Mouse (Mus musculus): ENCODE results near the gene Chit1. TPM values are rescaled to one million over a fixed set of nuclear protein-coding genes. Genes with fewer than 3 reads are reported as not detected.

Gene Chit1
- polyA plus RNA-seq, 1 experiment from 2014 or later = 1.1 TPM

DNA sequence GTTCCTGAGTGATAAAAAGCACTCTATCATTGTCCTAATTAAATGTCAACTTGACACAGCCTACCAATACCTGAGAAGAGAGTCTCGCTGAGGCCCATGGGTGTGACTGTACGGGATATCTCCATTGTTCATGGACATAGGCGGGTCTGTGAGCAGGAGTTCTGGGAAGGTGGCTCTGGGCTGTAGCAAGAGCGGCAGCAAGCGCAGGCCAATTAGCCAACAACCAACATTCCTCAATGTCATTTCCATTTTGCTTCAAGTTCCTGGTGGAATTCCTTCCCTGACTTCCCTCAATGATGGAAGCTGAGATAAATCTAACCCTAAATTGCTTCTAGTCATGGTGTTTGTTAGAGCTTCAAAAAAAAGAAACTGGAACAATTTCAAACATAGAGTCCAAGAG lies 66.9 kb downstream of the Chit1 start:
- DNase-seq (ENCODE audit: low spot score) = no peak

DNA sequence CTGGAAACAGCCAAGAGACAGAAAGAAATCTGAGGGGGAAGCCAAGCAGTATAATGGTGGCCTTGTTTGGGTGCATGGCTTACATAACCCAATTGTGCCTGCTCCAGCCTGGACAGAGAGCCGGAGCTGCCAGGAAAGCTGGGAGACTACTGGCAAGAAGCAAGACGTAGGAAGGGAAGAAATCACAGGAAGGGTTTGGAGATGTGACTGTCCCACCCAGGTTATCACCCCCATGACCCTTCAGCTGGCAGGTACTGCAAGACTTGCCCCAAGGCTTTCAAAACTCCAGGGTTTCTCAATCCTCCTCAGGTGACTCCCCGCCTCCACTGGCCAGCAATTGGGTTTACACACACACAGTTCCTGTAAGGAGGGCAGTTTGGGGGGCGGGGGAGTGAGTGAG lies 71.0 kb downstream of the Chit1 start, which contains the start of gene Chil1:
Chil1 (plus strand) TSS at position 152 of the 400 bp plus-strand sequence.
- no peak for DNase-seq (ENCODE audit: low spot score)

DNA sequence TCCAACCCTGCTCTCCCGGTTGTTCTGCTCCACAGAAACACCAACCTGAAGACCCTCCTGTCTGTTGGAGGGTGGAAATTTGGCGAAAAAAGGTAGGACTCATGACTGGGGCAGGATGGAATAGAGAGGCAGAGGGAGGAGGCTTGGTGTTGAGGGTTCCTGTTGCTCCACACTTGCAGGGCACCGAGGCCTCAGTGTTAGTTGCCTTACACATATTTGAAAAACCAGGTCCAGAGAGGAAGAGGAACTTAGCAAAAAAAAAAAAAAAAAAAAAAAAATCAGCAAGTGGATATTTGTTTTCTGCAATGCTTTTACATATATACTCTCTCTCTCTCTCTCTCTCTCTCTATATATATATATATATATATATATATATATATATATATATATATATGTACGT lies 73.0 kb downstream of the Chit1 start:
- no peak for DNase-seq (ENCODE audit: low spot score)

DNA sequence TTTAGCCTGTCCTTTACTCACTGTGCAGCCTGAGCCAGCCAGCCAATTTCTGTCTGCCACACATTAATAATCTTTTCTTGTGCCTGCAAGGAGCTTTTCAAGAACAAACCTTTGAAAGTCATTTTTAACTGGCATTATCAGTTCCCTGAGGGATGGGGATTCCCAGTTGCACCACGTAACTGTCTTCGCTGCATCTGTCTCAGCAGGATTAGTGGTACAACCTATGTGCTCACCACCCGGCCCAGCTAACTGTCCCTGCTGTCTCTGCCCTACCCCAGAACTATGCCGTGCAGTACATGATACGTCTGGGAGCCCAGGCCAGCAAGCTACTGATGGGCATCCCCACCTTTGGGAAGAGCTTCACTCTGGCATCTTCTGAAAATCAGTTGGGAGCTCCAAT lies 77.2 kb downstream of the Chit1 start:
- DNase-seq (ENCODE audit: low spot score) = no peak

DNA sequence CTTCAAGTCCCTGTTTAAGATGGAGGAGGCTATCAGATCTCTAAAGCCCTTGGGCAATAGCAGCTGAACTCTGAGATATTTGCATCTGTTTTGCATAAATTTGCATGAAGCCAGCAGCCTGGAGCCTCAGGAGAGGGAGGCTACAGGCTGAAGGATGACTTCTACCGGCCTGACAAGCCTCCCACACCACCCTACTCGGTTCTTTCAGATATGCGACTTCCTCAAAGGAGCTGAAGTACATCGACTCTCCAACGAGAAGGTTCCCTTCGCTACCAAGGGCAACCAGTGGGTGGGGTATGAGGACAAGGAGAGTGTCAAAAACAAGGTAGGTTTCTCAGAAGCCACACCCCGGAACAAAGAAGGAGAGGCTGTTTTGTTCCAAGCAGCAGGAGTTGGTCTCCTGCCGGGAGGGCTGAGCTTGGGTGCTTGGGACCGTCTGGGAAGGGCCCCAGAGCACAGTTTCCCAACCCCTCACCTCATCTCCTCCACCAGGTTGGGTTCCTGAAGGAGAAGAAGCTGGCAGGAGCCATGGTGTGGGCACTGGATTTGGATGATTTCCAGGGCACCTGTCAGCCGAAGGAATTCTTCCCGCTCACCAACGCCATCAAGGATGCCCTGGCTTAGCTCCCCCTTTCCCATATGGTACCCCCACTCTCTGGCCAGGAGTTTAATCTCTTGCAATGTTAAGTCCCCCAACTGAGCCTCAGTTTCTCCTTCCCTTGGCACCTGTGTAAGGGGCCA lies 78.1 kb downstream of the Chit1 start:
- peak; percentile 32 for DNase-seq (ENCODE audit: low spot score)

DNA sequence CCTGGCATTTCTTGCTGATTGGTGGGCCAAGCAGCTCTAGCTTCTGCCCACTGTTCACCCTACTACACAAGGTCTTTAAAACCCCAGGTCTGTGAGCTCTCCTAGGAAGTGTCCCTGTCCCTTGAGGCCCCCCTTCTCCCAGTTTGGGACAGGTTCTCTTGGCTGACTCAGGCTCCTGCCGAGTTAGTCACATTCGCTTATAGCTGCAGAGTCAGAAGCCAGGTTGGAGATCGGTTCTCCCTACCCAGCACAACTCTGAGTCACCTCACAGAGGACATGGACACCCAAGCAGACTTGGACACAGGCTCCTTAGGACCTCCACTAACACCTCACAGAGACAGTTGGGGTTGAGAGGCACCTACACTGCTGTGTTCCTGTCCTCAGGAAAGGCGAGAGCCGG lies 80.2 kb downstream of the Chit1 start:
- DNase-seq (ENCODE audit: low spot score) = no peak

DNA sequence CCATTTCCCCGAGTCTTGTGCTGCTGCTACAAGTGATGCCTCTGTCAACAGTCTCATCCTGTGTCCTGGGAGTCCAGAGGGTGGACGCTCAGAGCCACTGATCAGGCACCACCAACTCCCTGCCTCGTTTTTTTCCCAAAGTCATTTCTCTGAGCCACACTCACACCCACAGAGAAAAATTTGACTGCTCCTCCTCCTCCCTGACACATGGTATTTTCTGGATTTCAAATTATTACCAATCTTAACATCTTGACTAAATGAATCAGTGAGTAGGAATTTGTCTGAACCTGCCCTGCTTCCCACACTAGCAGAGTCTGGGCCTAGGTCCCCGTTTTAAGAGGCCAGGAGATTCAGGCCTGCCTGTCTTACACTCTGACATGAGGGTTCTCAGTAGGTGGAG lies 81.0 kb downstream of the Chit1 start:
- DNase-seq (ENCODE audit: low spot score) = no peak

DNA sequence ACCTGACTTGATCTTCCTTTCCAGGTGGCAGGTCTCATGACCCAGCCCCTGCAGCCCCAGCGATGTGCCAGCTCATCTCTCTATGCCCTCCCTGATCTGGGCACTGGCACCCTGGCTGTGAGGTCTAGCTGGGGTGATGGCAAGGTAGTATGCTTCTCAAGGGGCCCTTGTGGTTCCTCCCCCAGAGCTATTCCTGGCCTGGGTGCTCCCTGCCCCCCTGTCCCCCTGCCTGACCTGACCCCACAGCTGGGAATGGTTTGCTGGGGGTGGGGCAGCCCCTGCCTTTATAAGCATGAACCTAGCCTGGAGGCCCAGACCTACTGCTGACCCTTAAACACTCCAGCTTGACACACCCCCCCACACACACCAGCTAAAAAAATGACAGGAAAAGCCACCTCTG lies 82.1 kb downstream of the Chit1 start, which contains the start of gene Mybph:
Mybph (plus strand) TSS at position 323 of the 400 bp plus-strand sequence.
- DNase-seq (ENCODE audit: low spot score) = no peak

DNA sequence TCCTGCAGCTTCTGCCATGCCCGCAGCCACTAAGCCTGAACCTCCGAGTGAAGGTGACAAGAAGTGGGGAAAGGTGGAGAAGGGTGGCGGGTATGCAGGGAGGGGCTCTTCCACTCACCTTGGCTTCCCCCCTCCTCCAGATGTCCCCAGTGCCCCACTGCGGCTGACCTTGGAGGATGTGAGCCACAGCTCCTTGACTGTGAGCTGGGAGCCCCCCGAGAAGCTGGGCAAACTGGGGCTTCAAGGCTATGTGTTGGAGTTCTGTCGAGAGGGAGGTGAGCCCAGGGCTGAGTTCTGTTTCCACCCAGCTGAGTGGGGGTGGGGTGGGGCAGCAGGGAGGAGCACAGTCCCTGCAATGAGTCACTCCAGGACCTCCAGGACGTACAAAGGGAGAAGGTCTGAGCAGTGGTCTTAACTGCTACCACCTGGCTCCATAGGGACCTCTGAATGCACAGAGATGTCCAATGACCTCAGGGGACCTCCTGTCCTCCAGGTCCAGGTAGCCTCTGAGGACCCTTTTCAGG lies 82.7 kb downstream of the Chit1 start:
- no peak for DNase-seq (ENCODE audit: low spot score)

DNA sequence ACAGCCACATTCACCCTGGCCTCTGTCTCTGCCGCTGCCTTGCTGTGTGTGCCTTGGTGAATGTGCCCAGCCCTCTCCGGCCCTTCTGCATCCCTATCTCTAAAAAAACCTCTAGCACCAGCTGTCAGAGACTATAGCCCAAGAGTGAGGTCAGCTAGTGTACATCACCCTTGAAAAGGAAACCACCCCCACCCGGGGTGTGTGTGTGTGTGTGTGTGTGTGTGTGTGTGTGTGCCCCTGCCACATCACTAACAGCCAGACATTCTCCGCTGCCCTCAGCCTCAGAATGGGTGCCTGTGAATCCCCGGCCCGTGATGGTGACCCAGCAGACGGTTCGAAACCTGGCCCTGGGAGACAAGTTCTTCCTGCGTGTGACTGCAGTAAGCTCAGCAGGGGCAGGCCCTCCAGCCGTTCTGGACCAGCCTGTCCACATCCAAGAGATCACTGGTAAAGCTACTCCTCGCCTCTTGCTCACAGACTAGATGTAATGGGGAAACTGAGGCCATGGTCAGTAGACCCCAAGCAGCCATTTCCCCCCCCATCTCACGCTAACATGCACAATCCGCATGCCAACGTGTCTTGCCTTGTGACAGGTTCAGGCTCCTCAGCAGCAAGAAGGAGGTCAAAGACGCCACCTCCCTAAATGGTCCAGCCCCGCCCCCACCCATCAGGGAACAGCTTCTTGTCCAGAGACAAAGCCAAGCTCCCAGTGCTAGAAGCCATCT lies 83.4 kb downstream of the Chit1 start:
- no peak for DNase-seq (ENCODE audit: low spot score)

DNA sequence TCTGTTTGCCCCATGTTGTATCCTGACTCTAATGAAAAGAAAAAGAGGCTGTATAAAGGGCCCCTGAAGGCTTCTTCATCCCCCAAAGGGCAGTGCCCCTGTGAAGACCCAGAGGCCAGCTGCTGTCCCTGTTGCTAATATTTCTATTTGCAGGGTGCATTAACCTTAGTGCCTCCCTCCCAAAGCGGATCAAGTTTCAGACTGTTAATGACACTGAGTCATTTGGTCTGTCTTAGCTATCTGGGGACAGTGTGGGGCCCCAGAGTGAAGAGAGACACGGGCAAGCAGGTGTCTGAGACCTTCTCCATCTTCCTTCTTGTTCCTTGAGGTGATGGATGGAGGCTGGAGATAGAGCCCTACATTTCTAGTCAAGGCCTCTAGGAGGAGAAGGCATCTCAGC lies 84.1 kb downstream of the Chit1 start:
- DNase-seq (ENCODE audit: low spot score) = no peak

DNA sequence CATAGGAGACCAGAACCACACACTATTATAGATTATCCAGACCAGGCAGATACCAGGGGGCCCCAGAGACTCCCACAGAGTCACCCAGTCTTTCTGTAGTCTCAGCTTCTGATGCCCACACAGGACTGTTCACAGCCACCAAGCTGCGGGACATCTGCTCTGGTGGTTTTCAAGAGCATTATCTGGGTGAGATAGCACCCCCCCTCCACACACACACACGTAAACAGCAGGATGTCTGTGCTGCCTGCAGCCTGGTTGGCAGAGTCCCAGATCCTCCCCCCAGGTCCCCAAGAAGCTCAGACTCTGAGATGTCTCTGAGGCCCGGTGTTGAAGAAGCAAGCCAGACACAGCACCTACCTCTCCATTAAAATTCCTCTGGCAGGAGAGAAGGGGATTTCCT lies 84.5 kb downstream of the Chit1 start:
- peak; percentile 28 for DNase-seq (ENCODE audit: low spot score)

DNA sequence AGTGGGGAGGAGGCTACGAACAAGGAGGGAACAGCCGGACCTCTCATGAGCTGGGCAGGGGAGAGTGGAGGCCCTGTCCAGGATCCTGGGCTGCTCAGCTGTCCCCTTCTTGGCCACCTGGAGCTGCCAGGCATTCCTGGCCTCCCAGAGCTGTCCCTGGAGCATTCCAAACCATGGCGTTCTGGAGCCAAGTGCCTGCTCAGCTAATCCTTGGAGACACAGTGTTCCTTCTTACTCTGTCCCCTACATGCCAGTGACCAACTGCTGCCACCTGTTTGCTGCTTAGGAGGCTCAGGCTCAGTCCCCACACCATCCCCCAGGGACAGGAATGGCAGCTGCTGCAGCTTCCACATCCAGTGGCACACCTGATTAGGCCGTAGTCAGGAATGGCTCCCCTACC lies 84.9 kb downstream of the Chit1 start:
- no peak for DNase-seq (ENCODE audit: low spot score)

DNA sequence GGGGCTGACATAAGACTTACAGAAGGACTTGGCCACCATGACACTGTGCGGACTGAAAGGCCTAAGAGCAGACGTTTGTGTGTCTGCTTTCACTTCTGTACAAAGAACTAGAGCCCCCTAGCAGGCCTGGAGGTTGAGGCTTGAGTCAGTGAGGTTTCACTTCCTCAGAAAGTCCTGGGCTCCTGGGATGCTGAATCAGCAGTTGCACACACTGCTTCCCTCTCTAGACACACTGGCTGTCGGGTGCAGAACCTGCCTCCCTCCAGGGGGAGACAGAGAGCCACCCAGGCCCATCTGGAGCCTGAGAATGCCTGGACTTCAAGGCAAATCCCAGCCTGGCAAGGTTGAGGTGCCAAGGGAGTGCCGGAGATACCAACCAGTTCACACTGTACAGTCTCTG lies 85.3 kb downstream of the Chit1 start:
- peak; percentile 52 for DNase-seq (ENCODE audit: low spot score)

DNA sequence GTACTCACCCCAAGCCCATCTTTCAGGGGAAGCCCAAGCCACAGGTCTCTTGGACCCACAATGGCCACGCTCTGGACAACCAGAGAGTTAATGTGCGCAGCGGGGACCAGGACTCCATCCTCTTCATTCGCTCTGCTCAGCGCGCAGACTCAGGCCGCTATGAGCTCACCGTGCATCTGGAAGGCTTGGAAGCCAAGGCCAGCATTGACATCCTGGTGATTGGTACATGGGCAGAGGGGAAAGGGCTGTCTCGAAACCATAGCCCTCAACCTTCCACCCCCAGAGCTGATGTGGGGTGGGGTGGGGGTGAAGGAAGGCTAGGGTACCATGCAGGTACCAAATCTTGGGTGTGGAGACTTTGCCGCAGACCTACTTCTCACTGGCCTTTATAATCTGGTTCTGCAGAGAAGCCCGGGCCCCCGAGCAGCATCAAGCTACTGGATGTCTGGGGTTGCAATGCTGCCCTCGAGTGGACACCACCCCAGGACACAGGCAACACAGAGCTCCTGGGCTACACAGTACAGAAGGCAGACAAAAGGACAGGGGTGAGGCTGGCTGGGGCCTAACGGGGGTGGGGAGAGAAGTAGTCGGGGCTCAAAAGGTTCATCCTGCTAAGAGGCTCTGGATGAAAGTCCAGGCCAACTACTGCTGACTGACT lies 86.4 kb downstream of the Chit1 start:
- DNase-seq (ENCODE audit: low spot score) = no peak

DNA sequence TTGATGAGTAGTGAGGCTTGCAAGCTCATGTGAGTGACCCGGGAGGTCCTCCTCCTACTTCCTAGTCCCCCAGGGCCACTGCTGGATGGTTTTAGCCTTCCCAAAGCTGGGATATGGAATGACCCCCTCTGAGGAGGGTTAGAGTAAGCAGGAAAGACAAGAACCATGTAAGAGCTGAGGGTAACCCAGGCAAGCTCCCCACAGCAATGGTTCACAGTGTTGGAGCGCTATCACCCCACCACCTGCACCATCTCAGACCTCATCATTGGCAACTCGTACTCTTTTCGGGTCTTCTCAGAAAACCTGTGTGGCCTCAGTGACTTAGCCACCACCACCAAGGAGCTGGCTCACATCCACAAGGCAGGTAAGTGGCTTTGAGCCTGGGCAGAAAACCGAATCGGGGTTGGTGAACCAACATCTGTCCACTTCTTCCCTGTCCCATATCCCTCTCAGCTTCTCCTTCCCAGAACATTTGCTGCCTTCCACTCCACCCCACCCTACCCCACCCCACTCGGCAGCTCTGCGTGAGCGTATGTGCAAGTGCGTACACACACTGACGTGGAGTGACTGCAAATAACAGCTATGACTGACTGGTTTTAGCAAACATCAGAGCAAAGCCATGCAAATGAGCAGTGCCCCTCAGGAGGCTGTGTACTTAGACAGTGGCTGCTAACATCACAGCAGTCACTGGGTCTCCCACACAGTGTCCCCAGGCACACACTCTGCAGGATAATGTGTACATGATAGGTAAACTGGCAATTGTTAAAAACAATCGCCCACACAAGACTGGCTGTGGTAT lies 87.4 kb downstream of the Chit1 start:
- no peak for DNase-seq (ENCODE audit: low spot score)

DNA sequence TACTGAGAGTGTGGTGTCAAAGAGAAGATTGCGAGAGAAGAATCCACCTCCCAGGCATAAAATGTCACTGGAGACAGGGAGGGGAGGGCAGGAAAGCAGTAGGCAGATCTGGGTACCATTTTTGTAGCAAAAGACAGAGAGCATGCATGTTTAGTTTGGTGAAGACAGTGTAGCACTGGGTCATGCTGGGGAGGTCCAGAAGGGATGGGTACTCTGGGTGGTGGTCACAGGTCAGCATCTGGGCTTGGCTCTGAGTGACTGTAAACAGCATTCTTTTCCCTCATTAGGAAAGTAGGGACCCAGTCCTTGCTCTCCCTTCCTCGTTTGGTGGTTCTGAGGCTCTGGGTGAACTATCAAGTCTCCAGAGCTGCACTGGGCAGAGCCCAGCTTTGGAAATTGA lies 89.4 kb downstream of the Chit1 start:
- DNase-seq (ENCODE audit: low spot score) = no peak

All from thymus, postnatal 0 days (tissue).